Mouse (Mus musculus) G1E (cell line): ENCODE measurements around the gene Cd4.

ENCODE experiments used
- CTCF ChIP-seq: IDR thresholded peaks from 2 replicates; pipeline ENCODE4 v1.5.1; 2012; ENCODE audit warnings: low read depth, low read length, inconsistent platforms, mixed read lengths
- GATA1 ChIP-seq: IDR thresholded peaks from 2 replicates; pipeline ENCODE4 v1.6.1; 2012; ENCODE audit warnings: borderline replicate concordance, low read length, inconsistent platforms, mixed read lengths
- POLR2AphosphoS5 ChIP-seq: IDR thresholded peaks from 2 replicates; pipeline ENCODE4 v1.6.1; 2012; ENCODE audit warnings: low read depth, low read length, inconsistent platforms; ENCODE audit not compliant: insufficient replicate concordance
- TAL1 ChIP-seq: conservative IDR thresholded peaks from 2 replicates; pipeline ENCODE4 v1.6.1; 2012; ENCODE audit warnings: low read depth, low read length, inconsistent platforms, mixed read lengths

GRCm38 (mm10) chr6:124816611-124817010 lies 71.4 kb downstream of the Cd4 start:
- TF ChIP-seq TAL1 (no peak), CTCF (no peak), POLR2AphosphoS5 (no peak), GATA1 (no peak)
